ENCODE assay signal across 11 mouse cellular contexts in genomic region chr14:79290683-79291425, GRCm38 (mm10). TPM values are rescaled to one million over a fixed set of nuclear protein-coding genes. Genes with fewer than 3 reads are reported as not detected.
DNase-seq lines count a peak whose midpoint lies in the region; ATAC-seq and TF ChIP-seq lines count a peak whose summit lies in the region.
"Had no signal": no experiment of that assay in that cellular context is flagged by ENCODE, and none has a peak within 500 bp of the region (broad histone marks: within the 10 kb centered on the region; RNA-seq: fewer than 3 reads in every experiment).

No protein-coding gene starts in this region.

- no peak for TF ChIP-seq POLR2A in lung, adult 2 months (IDR thresholded peaks at IDR 0.05; ENCODE audit: borderline replicate concordance, extremely low read depth, low read depth, low read length)

- no peak overlapping the region for H3K4me3 ChIP-seq in intestine, embryonic 14.5 days (ENCODE audit: low read depth, low read length)
- H3K4me3 ChIP-seq in intestine, postnatal 0 days (ENCODE audit: low read depth, low read length) = no peak overlapping the region
- H3K4me3 ChIP-seq in brown adipose tissue, adult 24 weeks (ENCODE audit: insufficient read depth, low read depth, low read length) = peak overlapping the region; percentile 2; the same call in 1 of the 2 replicates
- no peak overlapping the region for H3K4me3 ChIP-seq in hindbrain, embryonic 11.5 days (ENCODE audit: low read depth, low read length)
- H3K4me3 ChIP-seq in midbrain, embryonic 15.5 days = no peak overlapping the region
- no peak overlapping the region for H3K4me3 ChIP-seq in left cerebral cortex, adult 2 months
- H3K4me3 ChIP-seq in lung, adult 2 months (replicated peaks; ENCODE audit: extremely low read depth, low read depth, low read length) = no peak overlapping the region

- no peak for ATAC-seq in intestine, embryonic 14.5 days (replicated peaks; ENCODE audit: low FRiP score, low TSS enrichment, low read depth)
- ATAC-seq in intestine, postnatal 0 days = no peak
- no peak for ATAC-seq in hindbrain, embryonic 11.5 days (ENCODE audit: low FRiP score)
- ATAC-seq in midbrain, embryonic 15.5 days (replicated peaks) = peak; percentile 50; the same call in 1 of the 2 replicates
- ATAC-seq: Patski had no signal

- H3K36me3 ChIP-seq in intestine, embryonic 14.5 days (ENCODE audit: control insufficient read depth, insufficient read depth, low read length) = no peaks in the 10 kb centered on the region; the same call in 1 of the 2 replicates
- H3K36me3 ChIP-seq in intestine, postnatal 0 days (ENCODE audit: control insufficient read depth, insufficient read depth) = peaks cover 4% of the 10 kb centered on the region; the same call in 1 of the 2 replicates
- H3K36me3 ChIP-seq in hindbrain, embryonic 11.5 days (ENCODE audit: control insufficient read depth, insufficient read depth, low read length) = no peaks in the 10 kb centered on the region
- H3K36me3 ChIP-seq in midbrain, embryonic 15.5 days (replicated peaks) = no peaks in the 10 kb centered on the region

- TF ChIP-seq CTCF in intestine, postnatal 0 days (IDR thresholded peaks at IDR 0.05; ENCODE audit: low read depth) = no peak
- no peak for TF ChIP-seq CTCF in left cerebral cortex, adult 2 months (IDR thresholded peaks at IDR 0.05)
- no peak for TF ChIP-seq CTCF in lung, adult 2 months (IDR thresholded peaks at IDR 0.05; ENCODE audit: insufficient read depth, low read length)

- no peak overlapping the region for H3K9ac ChIP-seq in intestine, embryonic 14.5 days (ENCODE audit: low read length)
- H3K9ac ChIP-seq in intestine, postnatal 0 days (ENCODE audit: low read depth, low read length) = no peak overlapping the region
- no peak overlapping the region for H3K9ac ChIP-seq in hindbrain, embryonic 11.5 days (ENCODE audit: low read depth, low read length)
- H3K9ac ChIP-seq in midbrain, embryonic 15.5 days = no peak overlapping the region

- H3K9me3 ChIP-seq in intestine, embryonic 14.5 days (ENCODE audit: control insufficient read depth, low read length) = no peaks in the 10 kb centered on the region
- H3K9me3 ChIP-seq in intestine, postnatal 0 days (ENCODE audit: control insufficient read depth) = no peaks in the 10 kb centered on the region
- H3K9me3 ChIP-seq in hindbrain, embryonic 11.5 days (ENCODE audit: control insufficient read depth, low read length) = no peaks in the 10 kb centered on the region
- H3K9me3 ChIP-seq in midbrain, embryonic 15.5 days = no peaks in the 10 kb centered on the region

- H3K27me3 ChIP-seq in intestine, embryonic 14.5 days (replicated peaks; ENCODE audit: control insufficient read depth, insufficient read depth, low read length) = no peaks in the 10 kb centered on the region
- no peaks in the 10 kb centered on the region for H3K27me3 ChIP-seq in intestine, postnatal 0 days (replicated peaks; ENCODE audit: control insufficient read depth, insufficient read depth, low read length)
- H3K27me3 ChIP-seq in hindbrain, embryonic 11.5 days (ENCODE audit: control insufficient read depth, insufficient read depth, low read length) = no peaks in the 10 kb centered on the region
- no peaks in the 10 kb centered on the region for H3K27me3 ChIP-seq in midbrain, embryonic 15.5 days (replicated peaks)
- H3K27me3 ChIP-seq: Patski had no signal

- no peak for DNase-seq in intestine, embryonic 14.5 days (ENCODE audit: low spot score)
- DNase-seq in hindbrain, embryonic 11.5 days (ENCODE audit: low spot score) = no peak
- no peak for DNase-seq in adrenal gland, adult 8-10 months
- DNase-seq in left cerebral cortex, adult 2 months (ENCODE audit: extremely low spot score in 1 of 2, low spot score in 2 of 2) = no peak
- DNase-seq in lung, adult 2 months = no peak
- DNase-seq: layer of hippocampus, adult 9-11 months had no signal

- peaks cover 25% of the 10 kb centered on the region for H3K4me1 ChIP-seq in intestine, embryonic 14.5 days (replicated peaks; ENCODE audit: control insufficient read depth, insufficient read depth, low read length)
- H3K4me1 ChIP-seq in intestine, postnatal 0 days (replicated peaks; ENCODE audit: control insufficient read depth, insufficient read depth, low read length) = no peaks in the 10 kb centered on the region; the same call in 1 of the 2 replicates
- peaks cover 40% of the 10 kb centered on the region for H3K4me1 ChIP-seq in brown adipose tissue, adult 24 weeks (ENCODE audit: control insufficient read depth, insufficient read depth, insufficient read length, low read length)
- H3K4me1 ChIP-seq in hindbrain, embryonic 11.5 days (replicated peaks; ENCODE audit: control insufficient read depth, insufficient read depth, low read length) = peaks cover 3% of the 10 kb centered on the region; the same call in 1 of the 2 replicates
- peaks cover 14% of the 10 kb centered on the region for H3K4me1 ChIP-seq in midbrain, embryonic 15.5 days
- peaks cover 12% of the 10 kb centered on the region for H3K4me1 ChIP-seq in lung, adult 2 months (ENCODE audit: control insufficient read depth, insufficient read depth, low read length)

- intact Hi-C loops in left cerebral cortex, adult 2 months (cut with DNase I) = no loop called here

- WGBS in intestine, embryonic 14.5 days = 34% methylated on average over 15 of the region's 15 CpGs
- WGBS in intestine, postnatal 0 days = 60% methylated on average over 15 of the region's 15 CpGs
- WGBS in hindbrain, embryonic 11.5 days = 26% methylated on average over 15 of the region's 15 CpGs
- WGBS in midbrain, embryonic 15.5 days = 10% methylated on average over 15 of the region's 15 CpGs
- WGBS in lung, adult 2 months = 60% methylated on average over 15 of the region's 15 CpGs

- no peak overlapping the region for H3K27ac ChIP-seq in intestine, embryonic 14.5 days (ENCODE audit: low read depth)
- H3K27ac ChIP-seq in intestine, postnatal 0 days (ENCODE audit: low read depth, low read length) = no peak overlapping the region
- H3K27ac ChIP-seq in brown adipose tissue, adult 24 weeks (replicated peaks; ENCODE audit: low read depth, low read length) = peak overlapping the region; percentile 68
- no peak overlapping the region for H3K27ac ChIP-seq in hindbrain, embryonic 11.5 days (ENCODE audit: low read depth, low read length)
- H3K27ac ChIP-seq in midbrain, embryonic 15.5 days = no peak overlapping the region; the same call in 1 of the 2 replicates
- no peak overlapping the region for H3K27ac ChIP-seq in left cerebral cortex, adult 2 months

- H3K4me2 ChIP-seq in intestine, embryonic 14.5 days (ENCODE audit: low read length) = 0 out of 2 replicates have a peak overlapping the region, but pooled peaks have one; percentile 3
- H3K4me2 ChIP-seq in intestine, postnatal 0 days (replicated peaks; ENCODE audit: low read depth) = no peak overlapping the region
- H3K4me2 ChIP-seq in hindbrain, embryonic 11.5 days (replicated peaks; ENCODE audit: low read depth, low read length) = 0 out of 2 replicates have a peak overlapping the region, but pooled peaks have one; percentile 12
- H3K4me2 ChIP-seq in midbrain, embryonic 15.5 days = peak overlapping the region; percentile 18

RNA-seq across cellular contexts. Expression of gene Rgcc, which starts 10.6 kb away (rescaled TPM):
- 48.8 and 50.1 TPM in 2 replicates for polyA plus RNA-seq in intestine, embryonic 14.5 days (2014; fragmentation: Nextera tagmentation; extraction: Ambion mirVana)
- 42.5 and 54.8 TPM in 2 replicates for polyA plus RNA-seq in intestine, postnatal 0 days (2015; fragmentation: Nextera tagmentation; extraction: Ambion mirVana)
- 325 and 446 TPM in 2 replicates for polyA plus RNA-seq in brown adipose tissue, adult 24 weeks (2012; ENCODE audit: insufficient read depth, insufficient read length, missing spikeins)
- polyA plus RNA-seq in hindbrain, embryonic 11.5 days (2014; fragmentation: Nextera tagmentation; extraction: Ambion mirVana) = 33.0 and 41.9 TPM in 2 replicates
- 21.4 and 33.6 TPM in 2 replicates for polyA plus RNA-seq in midbrain, embryonic 15.5 days (2015; fragmentation: Nextera tagmentation; extraction: Ambion mirVana)
- 100 to 1,000 TPM in 3 of 4 experiments, 10 to 100 TPM in 1; 88.1 to 240 (median 162) TPM for total RNA-seq in adrenal gland, adult 8-10 months (2022)
- 10 to 100 TPM; 33.6 to 44.5 TPM for total RNA-seq in left cerebral cortex, adult 2 months (2021)
- 279 and 648 TPM in 2 replicates for polyA plus RNA-seq in lung, adult 2 months (2012; rRNA removed)

RNA-seq across cellular contexts. Expression of gene Zfp957, which starts 43.7 kb away (rescaled TPM):
- polyA plus RNA-seq in intestine, embryonic 14.5 days (2014; fragmentation: Nextera tagmentation; extraction: Ambion mirVana) = not detected in 2 replicates
- not detected in 2 replicates for polyA plus RNA-seq in intestine, postnatal 0 days (2015; fragmentation: Nextera tagmentation; extraction: Ambion mirVana)
- not detected in 2 replicates for polyA plus RNA-seq in brown adipose tissue, adult 24 weeks (2012; ENCODE audit: insufficient read depth, insufficient read length, missing spikeins)
- not detected in 2 replicates for polyA plus RNA-seq in hindbrain, embryonic 11.5 days (2014; fragmentation: Nextera tagmentation; extraction: Ambion mirVana)
- 0.06 TPM in 1 of 2 replicates, not detected in the other for polyA plus RNA-seq in midbrain, embryonic 15.5 days (2015; fragmentation: Nextera tagmentation; extraction: Ambion mirVana)
- under 1 TPM in 1 of 4 experiments, not detected in 3; 0.12 TPM for total RNA-seq in adrenal gland, adult 8-10 months (2022)
- total RNA-seq in left cerebral cortex, adult 2 months (2021) = not detected
- polyA plus RNA-seq in lung, adult 2 months (2012; rRNA removed) = not detected in 2 replicates
- polyA plus RNA-seq: embryonic facial prominence, embryonic 11.5 days had no signal
